Mouse (Mus musculus) kidney, postnatal 0 days (tissue): ENCODE measurements around the gene Spag5. TPM values are rescaled to one million over a fixed set of nuclear protein-coding genes. Genes with fewer than 3 reads are reported as not detected.

Experiments used
- ATAC-seq: fragments of 200-750 bp; cut with Nextera tagmentation; replicated peaks from 2 replicates; pipeline ENCODE4 v1.8.0; 2017; ENCODE audit warnings: low read depth, moderate number of reproducible peaks, moderate TSS enrichment, moderate library complexity; ENCODE audit not compliant: low FRiP score
- DNase-seq: peaks from one replicate; pipeline ENCODE4 v3.0.0-alpha.2; 2016; ENCODE audit warnings: low spot score
- H3K27ac ChIP-seq: fragments of 300-500 bp; sonication (generic); 2 replicates; pipeline ENCODE4 v1.5.1; 2014; ENCODE audit warnings: mild to moderate bottlenecking
- H3K27me3 ChIP-seq: fragments of 300-500 bp; sonication (generic); 2 replicates; pipeline ENCODE4 v1.6.1; 2014; ENCODE audit warnings: low read length, mixed read lengths; ENCODE audit not compliant: insufficient read depth
- H3K36me3 ChIP-seq: fragments of 300-500 bp; sonication (generic); 2 replicates; pipeline ENCODE4 v1.6.1; 2014; ENCODE audit warnings: low read length, mixed read lengths; ENCODE audit not compliant: insufficient read depth
- H3K4me1 ChIP-seq: fragments of 300-500 bp; sonication (generic); replicated peaks from 2 replicates; pipeline ENCODE4 v1.6.1; 2014; ENCODE audit warnings: antibody characterized with exemption, low read length, mixed read lengths; ENCODE audit not compliant: insufficient read depth
- H3K4me2 ChIP-seq: fragments of 300-500 bp; sonication (generic); 2 replicates; pipeline ENCODE4 v1.6.1; 2014; ENCODE audit warnings: mild to moderate bottlenecking, low read length, moderate library complexity, mixed read lengths
- H3K4me3 ChIP-seq: fragments of 300-500 bp; sonication (generic); replicated peaks from 2 replicates; pipeline ENCODE4 v1.5.1; 2014; ENCODE audit warnings: low read depth, low read length
- H3K9ac ChIP-seq: fragments of 300-500 bp; sonication (generic); 2 replicates; pipeline ENCODE4 v1.6.1; 2014; ENCODE audit warnings: low read depth, low read length
- H3K9me3 ChIP-seq: fragments of 300-500 bp; sonication (generic); replicated peaks from 2 replicates; pipeline ENCODE4 v1.6.1; 2016; ENCODE audit warnings: low read length, inconsistent platforms, mixed read lengths
- CTCF ChIP-seq: IDR thresholded peaks from 2 replicates; pipeline ENCODE4 v1.5.1; 2016; ENCODE audit warnings: antibody characterized with exemption, low read depth, mild to moderate bottlenecking, moderate library complexity
- WGBS: fragments of 180-500 bp; shearing (Covaris S2); extraction: QIAGEN DNeasy Blood & Tissue Kit; methylation state at CpG from one replicate; pipeline ENCODE4 v1.1.7; 2014; 5-methylcytosine and 5-hydroxymethylcytosine counted together
- polyA plus RNA-seq: library from polyadenylated mRNA; unstranded; fragments of >200 nt; fragmentation: Nextera tagmentation; extraction: Ambion mirVana; gene quantifications from 2 replicates; pipeline ENCODE4 v1.2.1, GENCODE M21; 2015

Spag5 gene
- polyA plus RNA-seq, 1 experiment from 2014 or later: 12.4 TPM

- H3K9ac ChIP-seq: no peak overlapping the region
- DNase-seq: peak; percentile 77
- no peaks in the 10 kb centered on the region for H3K27me3 ChIP-seq
- WGBS: 8% methylated on average over 8 of the region's 8 CpGs
- peak; percentile 37; the same call in 1 of the 2 replicates for ATAC-seq
- H3K4me2 ChIP-seq: no peak overlapping the region
- H3K36me3 ChIP-seq: no peaks in the 10 kb centered on the region
- no peaks in the 10 kb centered on the region for H3K9me3 ChIP-seq
- peak overlapping the region; percentile 70; the same call in 1 of the 2 replicates for H3K27ac ChIP-seq
- TF ChIP-seq CTCF: no peak
- 0 out of 2 replicates have a peak, but pooled peaks cover 12% of the 10 kb centered on the region for H3K4me1 ChIP-seq
- H3K4me3 ChIP-seq: no peak overlapping the region
Observed at GRCm38 (mm10) chr11:78364103-78364502, 62.8 kb downstream of the Spag5 start.

- H3K9ac ChIP-seq: no peak overlapping the region
- TF ChIP-seq CTCF: no peak
- DNase-seq (no peak), ATAC-seq (no peak)
- 74% methylated on average over 14 of the region's 15 CpGs for whole genome bisulfite sequencing
- H3K4me1 ChIP-seq: 0 out of 2 replicates have a peak, but pooled peaks cover 12% of the 10 kb centered on the region
- H3K4me3 ChIP-seq: no peak overlapping the region
- H3K4me2 ChIP-seq: no peak overlapping the region
- no peak overlapping the region for H3K27ac ChIP-seq
- no peaks in the 10 kb centered on the region for H3K9me3 ChIP-seq
- no peaks in the 10 kb centered on the region for H3K27me3 ChIP-seq
- H3K36me3 ChIP-seq: no peaks in the 10 kb centered on the region
Observed at GRCm38 (mm10) chr11:78367456-78368225, 66.3 kb downstream of the Spag5 start.

- Histone ChIP-seq H3K9me3 (no peaks in the 10 kb centered on the region), H3K4me3 (no peak overlapping the region), H3K4me1 (peaks cover 8% of the 10 kb centered on the region), H3K36me3 (no peaks in the 10 kb centered on the region), H3K9ac (no peak overlapping the region), H3K4me2 (no peak overlapping the region), H3K27me3 (no peaks in the 10 kb centered on the region), H3K27ac (no peak overlapping the region)
- no peak for DNase-seq
- 45% methylated on average over 1 of the region's 1 CpGs for WGBS
- no peak for ATAC-seq
- no peak for TF ChIP-seq CTCF
Observed at GRCm38 (mm10) chr11:78370389-78370788, 69.1 kb downstream of the Spag5 start.

- WGBS: 89% methylated on average over 11 of the region's 11 CpGs
- no peaks in the 10 kb centered on the region for H3K36me3 ChIP-seq
- H3K4me3 ChIP-seq: no peak overlapping the region
- no peak overlapping the region for H3K9ac ChIP-seq
- H3K4me1 ChIP-seq: peaks cover 8% of the 10 kb centered on the region
- no peak for ATAC-seq
- H3K4me2 ChIP-seq: no peak overlapping the region
- no peak for DNase-seq
- H3K27ac ChIP-seq: no peak overlapping the region
- no peaks in the 10 kb centered on the region for H3K9me3 ChIP-seq
- no peaks in the 10 kb centered on the region for H3K27me3 ChIP-seq
- no peak for TF ChIP-seq CTCF
Observed at GRCm38 (mm10) chr11:78371711-78372110, 70.4 kb downstream of the Spag5 start.

Other genes starting within 250 kb of the Spag5 start
- 25.0 and 26.9 TPM in 2 replicates for gene Eral1, start 221.1 kb upstream of the Spag5 start, polyA plus RNA-seq
- gene Fam222b, start 206.9 kb upstream of the Spag5 start, polyA plus RNA-seq: 13.3 and 13.8 TPM in 2 replicates
- gene Traf4, start 135.9 kb upstream of the Spag5 start, polyA plus RNA-seq: 79.2 and 79.6 TPM in 2 replicates
- 18.2 and 19.9 TPM in 2 replicates for gene Nek8, start 124.9 kb upstream of the Spag5 start, polyA plus RNA-seq
- 43.4 and 46.6 TPM in 2 replicates for gene Tlcd1, start 124.8 kb upstream of the Spag5 start, polyA plus RNA-seq
- gene Rpl23a, start 117.9 kb upstream of the Spag5 start, polyA plus RNA-seq: 1,409 and 1,636 TPM in 2 replicates
- 129 and 131 TPM in 2 replicates for gene Rab34, start 113.1 kb upstream of the Spag5 start, polyA plus RNA-seq
- gene Proca1, start 108.1 kb upstream of the Spag5 start, polyA plus RNA-seq: 3.1 and 3.2 TPM in 2 replicates
- gene Sdf2, start 55.8 kb upstream of the Spag5 start, polyA plus RNA-seq: 104 and 106 TPM in 2 replicates
- 14.4 and 16.8 TPM in 2 replicates for gene Supt6, start 55.5 kb upstream of the Spag5 start, polyA plus RNA-seq
- gene 2610507B11Rik, start 39.8 kb upstream of the Spag5 start, polyA plus RNA-seq: 96.3 and 98.2 TPM in 2 replicates
- gene BC030499, start 10.7 kb upstream of the Spag5 start, polyA plus RNA-seq: 0.17 TPM in 1 of 2 replicates, not detected in the other
- 12.5 and 13.0 TPM in 2 replicates for gene Aldoc, start 21.4 kb downstream of the Spag5 start, polyA plus RNA-seq
- gene Pigs, start 26.9 kb downstream of the Spag5 start, polyA plus RNA-seq: 67.5 and 74.9 TPM in 2 replicates
- 30.4 TPM in 2 replicates for gene Unc119, start 42.0 kb downstream of the Spag5 start, polyA plus RNA-seq
- gene Foxn1, start 85.0 kb downstream of the Spag5 start, polyA plus RNA-seq: not detected in 2 replicates
- gene Slc13a2, start 120.7 kb downstream of the Spag5 start, polyA plus RNA-seq: 6.5 and 6.6 TPM in 2 replicates
- 21.7 and 23.4 TPM in 2 replicates for gene Slc46a1, start 164.2 kb downstream of the Spag5 start, polyA plus RNA-seq
- 0.55 and 1.1 TPM in 2 replicates for gene Sarm1, start 196.2 kb downstream of the Spag5 start, polyA plus RNA-seq
- gene Vtn, start 197.6 kb downstream of the Spag5 start, polyA plus RNA-seq: 0.70 and 1.7 TPM in 2 replicates
- not detected in 2 replicates for gene Sebox, start 201.9 kb downstream of the Spag5 start, polyA plus RNA-seq
- gene Tmem199, start 210.6 kb downstream of the Spag5 start, polyA plus RNA-seq: 56.0 and 58.9 TPM in 2 replicates
- gene Poldip2, start 210.7 kb downstream of the Spag5 start, polyA plus RNA-seq: 173 and 191 TPM in 2 replicates
- gene Tnfaip1, start 234.8 kb downstream of the Spag5 start, polyA plus RNA-seq: 59.8 and 66.5 TPM in 2 replicates
- gene Ift20, start 234.8 kb downstream of the Spag5 start, polyA plus RNA-seq: 185 and 187 TPM in 2 replicates
- 61.0 and 65.8 TPM in 2 replicates for gene Tmem97, start 249.2 kb downstream of the Spag5 start, polyA plus RNA-seq